Mouse (Mus musculus) intestine, embryonic 15.5 days (tissue): ENCODE measurements at regions not wholly inside any gene's neighbourhood (a gene's known extent, or its start where the extent isn't known, plus 50 kb on each side); places are given as distances from the start of the nearest gene placed in this dataset.

Experiments
- ATAC-seq: fragments of 200-750 bp; cut with Nextera tagmentation; 2 replicates; pipeline ENCODE4 v1.8.0; 2017; ENCODE audit warnings: moderate TSS enrichment, moderate library complexity
- H3K27ac ChIP-seq: fragments of 300-500 bp; sonication (generic); 2 replicates; pipeline ENCODE4 v1.5.1; 2015; ENCODE audit warnings: mild to moderate bottlenecking, inconsistent platforms
- H3K27me3 ChIP-seq: fragments of 300-500 bp; sonication (generic); replicated peaks from 2 replicates; pipeline ENCODE4 v1.6.1; 2015; ENCODE audit warnings: inconsistent platforms
- H3K36me3 ChIP-seq: fragments of 300-500 bp; sonication (generic); 2 replicates; pipeline ENCODE4 v1.6.1; 2015; ENCODE audit warnings: inconsistent platforms
- H3K4me1 ChIP-seq: fragments of 300-500 bp; sonication (generic); replicated peaks from 2 replicates; pipeline ENCODE4 v1.6.1; 2015; ENCODE audit warnings: inconsistent platforms
- H3K4me2 ChIP-seq: fragments of 300-500 bp; sonication (generic); replicated peaks from 2 replicates; pipeline ENCODE4 v1.6.1; 2015; ENCODE audit warnings: mild to moderate bottlenecking, inconsistent platforms
- H3K4me3 ChIP-seq: fragments of 300-500 bp; sonication (generic); replicated peaks from 2 replicates; pipeline ENCODE4 v1.5.1; 2015; ENCODE audit warnings: inconsistent platforms
- H3K9ac ChIP-seq: fragments of 300-500 bp; sonication (generic); 2 replicates; pipeline ENCODE4 v1.6.1; 2015; ENCODE audit warnings: inconsistent platforms
- H3K9me3 ChIP-seq: fragments of 300-500 bp; sonication (generic); 2 replicates; pipeline ENCODE4 v1.6.1; 2016; ENCODE audit warnings: inconsistent platforms
- WGBS: fragments of 180-500 bp; shearing (Covaris S2); methylation state at CpG from one replicate; pipeline ENCODE4 v1.1.7; 2015; 5-methylcytosine and 5-hydroxymethylcytosine counted together

DNA sequence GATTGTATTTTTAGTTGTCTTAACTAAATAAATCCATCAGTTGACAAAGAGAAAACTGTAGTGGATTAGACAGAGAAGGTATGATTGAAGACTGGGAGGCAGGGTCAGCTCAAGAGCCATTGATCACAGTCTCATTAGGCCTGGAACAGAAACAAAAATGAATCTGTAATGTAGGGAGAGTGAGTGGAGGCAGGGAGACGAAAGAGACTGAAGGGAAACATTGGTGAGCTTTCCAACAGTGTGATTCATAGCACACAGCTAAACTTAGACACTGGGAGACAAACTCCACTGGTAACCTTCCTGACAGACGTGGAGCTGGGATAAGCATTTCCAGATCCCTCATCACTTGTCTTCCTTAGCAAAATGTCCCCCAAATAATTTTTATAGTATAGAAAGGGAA, 372.1 kb upstream of the Fam92a start:
- H3K27me3 ChIP-seq, result no peaks in the 10 kb centered on the region
- H3K4me2 ChIP-seq, result no peak overlapping the region
- no peak overlapping the region for H3K27ac ChIP-seq
- H3K36me3 ChIP-seq, result no peaks in the 10 kb centered on the region
- H3K4me1 ChIP-seq, result peaks cover under 1% of the 10 kb centered on the region; the same call in 1 of the 2 replicates
- no peak for ATAC-seq
- no peak overlapping the region for H3K9ac ChIP-seq
- no peaks in the 10 kb centered on the region for H3K9me3 ChIP-seq
- WGBS, result 56% methylated on average over 2 of the region's 2 CpGs
- no peak overlapping the region for H3K4me3 ChIP-seq

DNA sequence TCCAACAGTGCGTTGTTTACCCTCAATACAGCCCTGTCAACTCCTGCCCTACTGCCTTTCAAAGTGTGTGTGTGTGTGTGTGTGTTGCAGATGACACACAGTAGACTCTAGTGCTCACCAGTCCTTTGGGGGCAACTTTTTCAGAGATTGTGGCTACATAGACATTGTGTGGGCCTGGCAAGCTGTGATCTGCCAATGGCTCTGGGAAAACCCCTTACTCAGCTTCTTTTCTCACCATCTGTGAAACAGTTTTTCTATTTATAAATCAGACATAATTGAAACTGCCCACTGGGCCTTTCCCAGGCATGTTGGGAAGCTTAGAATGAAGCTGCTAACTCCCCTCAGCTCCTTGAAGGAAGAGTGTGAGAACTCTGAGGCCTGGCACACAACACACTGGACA, 369.7 kb upstream of the Fam92a start:
- Histone ChIP-seq H3K4me2 (no peak overlapping the region), H3K27me3 (no peaks in the 10 kb centered on the region), H3K9ac (no peak overlapping the region), H3K9me3 (no peaks in the 10 kb centered on the region), H3K36me3 (no peaks in the 10 kb centered on the region), H3K4me1 (peaks cover 3% of the 10 kb centered on the region; the same call in 1 of the 2 replicates), H3K27ac (no peak overlapping the region), H3K4me3 (no peak overlapping the region)
- WGBS, result 91% methylated on average over 1 of the region's 1 CpGs
- ATAC-seq, result no peak

DNA sequence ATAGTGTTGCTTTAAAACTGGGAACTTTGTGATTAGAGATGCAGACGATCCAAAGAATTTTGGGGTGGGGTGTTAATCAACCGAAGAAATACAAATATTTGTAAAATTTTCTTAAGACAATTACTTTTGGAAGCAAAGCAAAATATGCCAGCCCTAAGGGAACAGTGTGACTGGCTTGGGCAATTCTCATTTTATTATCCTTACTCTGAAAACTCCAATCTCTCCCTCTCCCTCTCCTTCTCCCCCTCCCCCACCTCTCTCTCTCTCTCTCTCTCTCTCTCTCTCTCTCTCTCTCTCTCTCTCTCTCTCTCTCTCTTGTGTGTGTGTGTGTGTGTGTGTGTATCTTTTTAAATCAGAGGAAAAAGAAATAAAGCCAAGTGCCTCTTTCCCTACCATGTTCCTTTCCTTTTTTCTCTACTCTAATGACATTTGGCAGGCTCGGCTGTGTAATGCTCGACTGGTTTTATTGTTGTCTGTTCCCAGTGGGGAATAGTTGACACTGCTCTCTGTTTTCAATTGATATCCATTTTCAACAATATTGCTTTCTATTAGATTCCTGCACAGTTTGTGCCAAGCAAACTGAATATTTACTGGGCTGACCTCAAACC, 367.5 kb upstream of the Fam92a start:
- Histone ChIP-seq H3K9me3 (no peaks in the 10 kb centered on the region), H3K4me1 (peaks cover 3% of the 10 kb centered on the region; the same call in 1 of the 2 replicates), H3K4me3 (no peak overlapping the region), H3K27ac (no peak overlapping the region), H3K9ac (no peak overlapping the region), H3K27me3 (no peaks in the 10 kb centered on the region), H3K36me3 (no peaks in the 10 kb centered on the region), H3K4me2 (peak overlapping the region; percentile 42; the same call in 1 of the 2 replicates)
- ATAC-seq, result no peak
- WGBS, result 30% methylated on average over 4 of the region's 4 CpGs

DNA sequence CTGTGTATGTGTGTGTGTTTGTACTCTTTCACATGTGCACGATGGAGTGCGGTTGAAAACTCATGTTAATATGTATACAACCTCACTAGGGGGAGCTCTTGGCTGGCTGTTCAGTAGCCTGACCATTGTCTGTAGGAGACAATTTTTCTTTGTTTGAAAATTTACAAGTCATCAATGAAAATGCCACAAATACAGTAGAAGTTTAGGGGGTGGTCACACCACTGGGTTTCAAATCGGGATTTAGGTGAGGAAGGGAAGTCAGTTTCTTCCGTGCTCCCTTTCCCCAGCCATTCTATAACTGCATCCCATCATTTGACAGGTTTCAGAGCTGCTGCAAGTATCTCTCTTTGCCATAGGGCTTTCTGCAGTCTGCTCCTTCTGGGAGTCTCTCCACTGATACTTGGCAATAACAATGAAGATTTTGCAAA, 366.9 kb upstream of the Fam92a start:
- H3K27me3 ChIP-seq, result no peaks in the 10 kb centered on the region
- no peak overlapping the region for H3K9ac ChIP-seq
- no peaks in the 10 kb centered on the region for H3K9me3 ChIP-seq
- peak; percentile 41; the same call in 1 of the 2 replicates for ATAC-seq
- H3K4me2 ChIP-seq, result peak overlapping the region; percentile 42
- no peaks in the 10 kb centered on the region for H3K36me3 ChIP-seq
- H3K4me3 ChIP-seq, result no peak overlapping the region
- peaks cover 3% of the 10 kb centered on the region; the same call in 1 of the 2 replicates for H3K4me1 ChIP-seq
- 7% methylated on average over 4 of the region's 4 CpGs for WGBS
- no peak overlapping the region for H3K27ac ChIP-seq

DNA sequence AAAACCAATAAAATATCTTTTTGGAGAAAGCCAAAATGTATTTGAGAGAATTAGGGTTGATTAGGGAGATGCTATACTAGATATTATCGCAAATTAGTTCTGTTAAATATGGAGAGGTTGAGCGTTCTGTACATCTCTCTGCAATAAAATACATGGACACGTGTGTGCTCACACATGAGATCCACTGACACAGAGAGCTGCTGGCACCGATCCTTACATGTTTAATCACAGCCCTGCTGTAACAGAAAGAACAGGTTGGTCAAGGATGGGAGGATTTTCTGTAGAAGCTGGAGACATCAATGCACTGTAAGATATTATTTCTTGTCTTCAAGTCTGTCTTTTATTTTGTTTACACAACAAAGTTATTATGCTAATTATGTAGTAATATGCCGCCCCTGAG, 366.2 kb upstream of the Fam92a start:
- H3K27me3 ChIP-seq, result no peaks in the 10 kb centered on the region
- H3K4me3 ChIP-seq, result no peak overlapping the region
- 67% methylated on average over 5 of the region's 5 CpGs for WGBS
- ATAC-seq, result no peak
- no peak overlapping the region for H3K4me2 ChIP-seq
- H3K36me3 ChIP-seq, result no peaks in the 10 kb centered on the region
- H3K27ac ChIP-seq, result no peak overlapping the region
- peaks cover 3% of the 10 kb centered on the region; the same call in 1 of the 2 replicates for H3K4me1 ChIP-seq
- H3K9ac ChIP-seq, result no peak overlapping the region
- no peaks in the 10 kb centered on the region for H3K9me3 ChIP-seq

DNA sequence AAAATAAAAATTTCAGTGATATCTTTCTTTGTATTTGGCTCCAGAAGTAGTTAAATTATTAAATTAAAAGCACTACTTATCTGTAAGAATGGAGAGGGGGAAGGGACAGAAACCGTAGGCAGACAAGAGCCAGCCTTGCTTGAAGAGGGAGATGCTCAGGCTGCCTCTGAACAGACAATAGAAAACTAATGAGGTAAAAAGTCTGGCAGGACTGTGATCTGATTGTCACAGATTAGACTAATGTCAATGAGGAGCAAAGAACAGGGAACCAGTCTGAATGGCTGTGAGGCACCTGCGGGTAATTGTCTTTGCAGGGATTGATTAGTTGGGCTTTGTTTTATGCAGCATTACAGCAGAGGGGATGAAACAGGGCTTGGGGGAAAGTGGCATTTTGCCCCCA, 362.3 kb upstream of the Fam92a start:
- H3K27ac ChIP-seq, result no peak overlapping the region
- H3K9me3 ChIP-seq, result no peaks in the 10 kb centered on the region
- H3K4me1 ChIP-seq, result peaks cover 3% of the 10 kb centered on the region; the same call in 1 of the 2 replicates
- 43% methylated on average over 2 of the region's 2 CpGs for WGBS
- no peak overlapping the region for H3K9ac ChIP-seq
- ATAC-seq, result no peak
- H3K4me2 ChIP-seq, result no peak overlapping the region
- no peaks in the 10 kb centered on the region for H3K36me3 ChIP-seq
- H3K27me3 ChIP-seq, result no peaks in the 10 kb centered on the region
- H3K4me3 ChIP-seq, result no peak overlapping the region

DNA sequence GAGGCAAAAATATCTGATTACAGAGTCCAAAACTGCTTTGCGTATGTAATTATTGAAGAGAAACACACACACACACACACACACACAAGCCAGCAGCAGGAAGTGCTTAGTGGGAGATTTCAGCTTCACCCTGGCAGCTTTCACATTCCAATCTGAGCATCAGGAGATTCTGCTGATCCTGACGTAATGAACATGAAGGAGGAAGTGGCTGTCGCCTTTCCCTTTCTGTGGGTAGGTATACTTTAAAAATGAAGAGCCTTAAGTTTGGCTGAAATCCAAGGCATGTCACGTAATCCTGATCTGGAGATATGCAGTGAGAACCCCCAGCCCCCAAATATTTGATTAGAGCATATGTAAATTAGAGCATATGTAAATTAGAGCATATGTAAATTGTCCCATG, 361.1 kb upstream of the Fam92a start:
- Histone ChIP-seq H3K27me3 (no peaks in the 10 kb centered on the region), H3K27ac (no peak overlapping the region), H3K4me3 (no peak overlapping the region), H3K36me3 (no peaks in the 10 kb centered on the region), H3K9me3 (no peaks in the 10 kb centered on the region), H3K9ac (no peak overlapping the region), H3K4me1 (no peaks in the 10 kb centered on the region), H3K4me2 (no peak overlapping the region)
- 49% methylated on average over 4 of the region's 4 CpGs for WGBS
- ATAC-seq, result no peak

DNA sequence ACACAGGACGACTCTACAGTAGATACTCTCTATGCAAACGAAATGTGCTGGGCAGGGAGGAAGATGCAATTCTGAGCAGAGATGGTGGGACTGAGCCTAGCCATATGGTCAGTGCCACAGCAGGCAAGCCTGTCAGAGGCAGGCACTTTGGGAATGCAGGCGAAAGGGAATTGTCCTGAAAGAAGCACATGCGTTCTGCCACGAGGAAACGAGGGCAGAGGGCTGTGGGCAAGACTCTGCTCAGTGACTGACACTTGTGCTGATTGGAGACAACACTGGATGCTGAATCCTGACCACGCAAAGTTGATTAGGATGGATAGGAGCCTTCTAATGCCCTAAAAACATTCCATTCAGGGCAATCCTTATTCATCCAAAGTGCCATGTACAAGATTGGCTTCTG, 350.5 kb upstream of the Fam92a start:
- no peaks in the 10 kb centered on the region for H3K27me3 ChIP-seq
- no peak overlapping the region for H3K4me2 ChIP-seq
- no peak overlapping the region for H3K9ac ChIP-seq
- H3K4me1 ChIP-seq, result no peaks in the 10 kb centered on the region
- no peaks in the 10 kb centered on the region for H3K9me3 ChIP-seq
- 70% methylated on average over 7 of the region's 7 CpGs for WGBS
- H3K4me3 ChIP-seq, result no peak overlapping the region
- H3K27ac ChIP-seq, result no peak overlapping the region
- no peaks in the 10 kb centered on the region for H3K36me3 ChIP-seq
- no peak for ATAC-seq

DNA sequence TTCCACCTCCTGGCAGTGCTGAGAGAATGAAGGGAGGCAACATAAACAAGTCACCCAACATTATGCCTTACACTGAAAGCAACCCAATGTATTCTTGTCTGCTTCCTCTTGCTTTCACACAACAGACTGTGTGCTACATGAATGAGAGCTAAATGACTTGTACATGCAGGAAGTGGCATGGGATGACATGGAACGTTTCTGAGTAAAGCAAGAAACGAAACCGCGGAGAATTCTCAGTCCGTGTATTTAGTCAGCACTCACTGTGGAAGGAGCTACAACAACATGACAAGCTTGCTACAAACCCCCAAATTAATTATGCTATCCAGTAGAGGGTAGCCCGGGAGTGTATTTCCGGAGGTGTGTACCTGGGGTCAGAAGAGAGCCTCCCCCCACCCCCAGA, 349.4 kb upstream of the Fam92a start:
- Histone ChIP-seq H3K9ac (no peak overlapping the region), H3K4me2 (no peak overlapping the region), H3K4me1 (no peaks in the 10 kb centered on the region), H3K36me3 (no peaks in the 10 kb centered on the region), H3K9me3 (no peaks in the 10 kb centered on the region), H3K4me3 (no peak overlapping the region), H3K27me3 (no peaks in the 10 kb centered on the region), H3K27ac (no peak overlapping the region)
- ATAC-seq, result no peak
- WGBS, result 83% methylated on average over 7 of the region's 7 CpGs

DNA sequence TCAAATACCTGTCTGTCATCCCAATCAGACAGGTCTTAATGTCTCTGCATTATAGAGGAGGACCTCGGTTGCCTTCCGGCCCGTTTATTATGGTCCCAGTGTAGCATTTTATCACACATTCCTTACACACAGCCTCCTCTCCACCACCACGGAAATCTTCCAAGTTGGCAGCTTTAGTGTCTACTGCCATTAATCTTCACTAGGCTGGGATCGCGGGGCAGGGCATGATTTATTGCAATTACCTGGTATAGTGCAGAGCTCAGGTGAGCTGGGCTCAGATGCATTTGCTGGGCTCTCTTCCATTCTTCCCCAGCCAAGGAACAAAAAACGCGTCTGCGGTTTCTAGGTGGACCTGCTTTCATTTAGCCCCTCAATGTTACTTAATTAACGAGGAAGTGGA, 344.7 kb upstream of the Fam92a start:
- Histone ChIP-seq H3K4me2 (no peak overlapping the region), H3K4me1 (0 out of 2 replicates have a peak, but pooled peaks cover 4% of the 10 kb centered on the region), H3K9ac (no peak overlapping the region), H3K9me3 (no peaks in the 10 kb centered on the region), H3K27ac (no peak overlapping the region), H3K36me3 (no peaks in the 10 kb centered on the region), H3K4me3 (no peak overlapping the region), H3K27me3 (no peaks in the 10 kb centered on the region)
- WGBS, result 66% methylated on average over 10 of the region's 10 CpGs
- no peak for ATAC-seq

DNA sequence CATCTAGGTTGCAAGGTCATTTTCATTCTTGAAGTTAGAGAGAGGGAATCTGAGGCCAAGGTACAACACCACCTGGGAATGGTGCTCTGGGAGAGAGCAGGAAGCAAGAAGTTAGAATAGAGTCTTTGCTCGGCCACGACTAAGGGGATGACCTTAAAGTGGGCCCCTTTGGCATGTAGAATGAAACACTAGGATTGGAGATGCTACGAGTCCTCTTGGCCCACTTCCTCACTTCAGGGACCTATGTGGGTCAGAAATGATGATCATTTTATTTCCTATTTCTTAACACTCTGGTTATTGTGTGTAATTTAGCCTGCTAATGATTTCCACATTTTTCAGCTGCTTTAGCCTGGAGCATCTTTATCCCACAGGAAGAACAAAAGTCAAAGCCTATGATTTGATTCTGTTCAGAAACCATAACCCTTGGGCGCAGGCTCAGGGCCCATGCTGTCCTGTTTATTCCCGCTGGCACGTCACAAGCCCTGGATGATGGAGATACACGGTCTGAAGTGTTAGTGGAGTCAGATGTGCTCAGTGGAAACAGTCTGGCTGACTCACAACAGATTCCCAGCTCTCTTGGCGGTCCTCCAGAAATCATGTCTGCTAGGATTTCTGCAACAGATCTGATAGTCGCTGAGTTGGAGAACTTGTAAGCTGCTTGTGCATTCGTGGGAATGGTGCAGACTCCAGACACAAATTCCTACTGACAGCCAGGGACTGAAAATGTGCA, 340.0 kb upstream of the Fam92a start:
- 41% methylated on average over 10 of the region's 10 CpGs for WGBS

DNA sequence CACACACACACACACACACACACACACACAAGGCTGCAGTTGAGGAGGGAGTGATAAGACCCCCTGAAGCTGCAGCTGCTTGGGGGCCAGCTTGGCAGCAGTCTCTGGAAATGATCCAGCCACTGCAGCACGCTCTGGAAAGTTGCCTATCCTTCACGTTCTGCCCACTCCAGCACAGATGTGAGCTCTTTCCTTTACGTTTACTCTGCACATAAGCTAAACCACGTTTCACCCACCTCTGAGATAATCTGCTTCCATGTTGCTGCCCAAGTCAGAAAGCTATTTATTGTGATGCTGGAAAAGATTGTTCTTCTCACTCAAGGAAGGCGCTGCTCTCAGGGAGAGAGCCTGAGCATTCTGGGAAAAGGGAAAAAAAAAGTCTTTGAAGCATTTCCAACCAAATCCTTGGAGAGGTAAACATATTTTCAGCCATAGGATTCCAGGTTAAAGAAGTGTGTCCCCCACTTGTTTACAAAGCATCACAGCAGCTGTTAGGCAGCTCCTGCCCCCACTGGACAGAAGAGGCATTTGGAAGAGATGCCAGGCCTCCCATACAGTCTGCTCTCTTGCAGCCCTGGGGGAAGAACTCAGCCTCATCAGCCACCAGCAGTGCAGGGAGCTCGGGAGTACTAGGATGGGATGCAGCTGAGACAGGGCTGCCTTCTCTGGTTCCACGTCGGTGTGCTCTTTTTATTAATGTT, 335.2 kb upstream of the Fam92a start:
- Histone ChIP-seq H3K27ac (no peak overlapping the region), H3K4me3 (no peak overlapping the region), H3K9me3 (no peaks in the 10 kb centered on the region), H3K36me3 (no peaks in the 10 kb centered on the region), H3K9ac (no peak overlapping the region), H3K4me2 (no peak overlapping the region), H3K27me3 (no peaks in the 10 kb centered on the region), H3K4me1 (0 out of 2 replicates have a peak, but pooled peaks cover 10% of the 10 kb centered on the region)
- ATAC-seq, result peak; percentile 51; the same call in 1 of the 2 replicates
- 25% methylated on average over 8 of the region's 8 CpGs for WGBS

More for the DNA sequence above, 340.0 kb upstream of the Fam92a start:
- Histone ChIP-seq H3K4me3 (no peak overlapping the region), H3K4me1 (0 out of 2 replicates have a peak, but pooled peaks cover 7% of the 10 kb centered on the region), H3K36me3 (no peaks in the 10 kb centered on the region), H3K9ac (no peak overlapping the region), H3K27ac (peak overlapping the region; percentile 40; the same call in 1 of the 2 replicates), H3K4me2 (no peak overlapping the region), H3K27me3 (no peaks in the 10 kb centered on the region), H3K9me3 (no peaks in the 10 kb centered on the region)
- ATAC-seq, result peak; percentile 80
